ENCODE assay signal across 42 mouse cellular contexts in genomic region chr2:157081331-157081730, GRCm38 (mm10). TPM values are rescaled to one million over a fixed set of nuclear protein-coding genes. Genes with fewer than 3 reads are reported as not detected.
"Had no signal": no experiment of that assay in that cellular context is flagged by ENCODE, and none has a peak within 500 bp of the region (broad histone marks: within the 10 kb centered on the region; RNA-seq: fewer than 3 reads in every experiment).

No protein-coding gene starts in this region.

- H3K4me3 ChIP-seq: heart, embryonic 10.5 days; heart, embryonic 12.5 days; hindbrain, embryonic 13.5 days; hindbrain, embryonic 15.5 days; kidney, embryonic 15.5 days; limb, embryonic 13.5 days; limb, embryonic 15.5 days; liver, embryonic 12.5 days had no signal

- H3K9ac ChIP-seq: heart, embryonic 12.5 days; hindbrain, embryonic 15.5 days; kidney, embryonic 15.5 days; limb, embryonic 13.5 days; limb, embryonic 15.5 days; liver, embryonic 12.5 days; liver, embryonic 14.5 days had no signal

- H3K27ac ChIP-seq: heart, embryonic 10.5 days; hindbrain, embryonic 13.5 days; hindbrain, embryonic 15.5 days; hindbrain, postnatal 0 days; kidney, embryonic 15.5 days; kidney, postnatal 0 days; limb, embryonic 13.5 days; limb, embryonic 15.5 days; liver, embryonic 12.5 days; liver, embryonic 14.5 days had no signal

- DNase-seq: gastrocnemius, postnatal 14 days; gastrocnemius, postnatal 36 days; heart, adult 18-20 months; heart, postnatal 10 days; heart, postnatal 36 days; kidney, adult 11 months; kidney, adult 2 months; kidney, adult 9 months; kidney, postnatal 14 days; kidney, postnatal 36 days; layer of hippocampus, adult 9-11 months; layer of hippocampus, postnatal 36 days; left cerebral cortex, postnatal 4 days had no signal

- H3K27me3 ChIP-seq: hindbrain, embryonic 13.5 days; hindbrain, embryonic 15.5 days; kidney, embryonic 15.5 days; limb, embryonic 13.5 days; limb, embryonic 15.5 days had no signal

- ATAC-seq: hindbrain, postnatal 0 days; intestine, embryonic 16.5 days; liver, embryonic 12.5 days had no signal

- H3K36me3 ChIP-seq: heart, embryonic 12.5 days; hindbrain, embryonic 15.5 days; kidney, embryonic 15.5 days; limb, embryonic 15.5 days; liver, embryonic 12.5 days had no signal

RNA-seq across cellular contexts. Expression of gene Tldc2, which starts 5.5 kb away (rescaled TPM):
- total RNA-seq: gastrocnemius, adult 8-10 months; gastrocnemius, postnatal 14 days; gastrocnemius, postnatal 36 days; heart, adult 18-20 months; heart, postnatal 10 days; heart, postnatal 36 days; hematopoietic stem cell, adult 5-6 weeks; hindbrain, postnatal 0 days; layer of hippocampus, adult 18-20 months; layer of hippocampus, adult 8-10 months; layer of hippocampus, postnatal 14 days; layer of hippocampus, postnatal 36 days; left cerebral cortex, adult 18-20 months; left cerebral cortex, adult 8-10 months; left cerebral cortex, postnatal 10 days; left cerebral cortex, postnatal 25 days; left cerebral cortex, postnatal 4 days; liver, adult 2 months had no signal
- polyA plus RNA-seq: gonadal fat pad, adult 2 months; heart, embryonic 10.5 days; heart, embryonic 12.5 days; heart, embryonic 14.5 days; heart, embryonic 16.5 days; hindbrain, embryonic 11.5 days; hindbrain, embryonic 13.5 days; hindbrain, embryonic 15.5 days; intestine, embryonic 14.5 days; intestine, embryonic 16.5 days; limb, embryonic 11.5 days; limb, embryonic 13.5 days; limb, embryonic 15.5 days; liver, adult 2 months; liver, embryonic 14.5 days; liver, embryonic 16.5 days had no signal
